22 mouse cellular contexts compared by ENCODE assay signal in the genomic region with DNA sequence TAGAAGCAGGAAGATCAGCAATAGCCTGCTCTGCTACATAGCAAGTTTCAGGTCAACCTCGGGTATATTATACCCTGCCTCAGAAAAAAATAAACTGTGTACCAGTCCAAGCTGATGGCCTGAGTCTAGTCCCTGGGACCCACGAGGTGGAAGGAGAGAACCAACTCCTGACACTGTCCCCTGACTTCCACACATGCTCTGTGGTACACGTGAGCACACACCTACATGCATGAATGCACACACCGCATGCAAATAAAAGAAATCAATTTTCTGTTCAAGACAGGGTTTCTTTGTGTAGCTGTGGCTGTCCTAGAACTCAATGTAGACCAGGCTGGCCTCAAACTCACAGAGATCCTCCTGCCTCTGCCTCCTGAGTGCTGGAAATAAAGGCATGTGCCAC. TPM values are rescaled to one million over a fixed set of nuclear protein-coding genes. Genes with fewer than 3 reads are reported as not detected.
DNase-seq lines count a peak whose midpoint lies in the region; ATAC-seq and TF ChIP-seq lines count a peak whose summit lies in the region.
"Had no signal": no experiment of that assay in that cellular context is flagged by ENCODE, and none has a peak within 500 bp of the region (broad histone marks: within the 10 kb centered on the region; RNA-seq: fewer than 3 reads in every experiment).

No protein-coding gene starts in this region.

- H3K4me1 ChIP-seq in forebrain, embryonic 11.5 days (replicated peaks; ENCODE audit: control insufficient read depth, insufficient read depth, low read length) = no peaks in the 10 kb centered on the region
- H3K4me1 ChIP-seq in forebrain, embryonic 13.5 days = no peaks in the 10 kb centered on the region
- peaks cover 0 to 22% of the 10 kb centered on the region in 2 experiments; a peak in 2 of 4 replicates for H3K4me1 ChIP-seq in CH12.LX (ENCODE audit: control insufficient read depth in 1 of 2, insufficient read depth in 2 of 2)
- H3K4me1 ChIP-seq in kidney, embryonic 15.5 days = no peaks in the 10 kb centered on the region

- TF ChIP-seq POLR2A in CH12.LX (IDR thresholded peaks at IDR 0.05; ENCODE audit: low read depth, low read length) = no peak

- in situ Hi-C loops in CH12.LX (cut with MboI; ENCODE audit: low pct_ligation_motif_present, low pct_unique_long_range_greater_than_20kb, low sequenced_read_pairs) = loop anchor here (25.0 kb wide), 1 partner anchor 279 kb away; no protein-coding TSS in a partner anchor

- no peaks in the 10 kb centered on the region for H3K79me2 ChIP-seq in CH12.LX (replicated peaks; ENCODE audit: control insufficient read depth, extremely low read depth, insufficient read depth, poor library complexity, severe bottlenecking)

- H3K27ac ChIP-seq in forebrain, embryonic 11.5 days (ENCODE audit: low read depth, low read length) = no peak overlapping the region
- no peak overlapping the region for H3K27ac ChIP-seq in forebrain, embryonic 13.5 days
- H3K27ac ChIP-seq in CH12.LX (ENCODE audit: insufficient read depth, low read depth) = no peak overlapping the region
- H3K27ac ChIP-seq in kidney, embryonic 15.5 days = no peak overlapping the region

- no peak for TF ChIP-seq RAD21 in CH12.LX (IDR thresholded peaks at IDR 0.05; ENCODE audit: low read depth, low read length)

- no peak overlapping the region for H3K4me3 ChIP-seq in forebrain, embryonic 11.5 days (ENCODE audit: low read depth, low read length)
- H3K4me3 ChIP-seq in forebrain, embryonic 13.5 days = no peak overlapping the region
- H3K4me3 ChIP-seq in CH12.LX (replicated peaks in 1 of 3; ENCODE audit: low read depth in 2 of 3, low read length in 2 of 3, poor library complexity in 1 of 3) = no peak overlapping the region
- no peak overlapping the region for H3K4me3 ChIP-seq in kidney, embryonic 15.5 days (replicated peaks)

- no peaks in the 10 kb centered on the region for H3K27me3 ChIP-seq in forebrain, embryonic 11.5 days (ENCODE audit: control insufficient read depth, insufficient read depth, low read length)
- no peaks in the 10 kb centered on the region for H3K27me3 ChIP-seq in forebrain, embryonic 13.5 days
- no peaks in the 10 kb centered on the region for H3K27me3 ChIP-seq in CH12.LX (replicated peaks)
- no peaks in the 10 kb centered on the region for H3K27me3 ChIP-seq in splenic B cell, adult 2 months (ENCODE audit: control insufficient read depth, insufficient read depth, low read length, poor library complexity, severe bottlenecking)
- no peaks in the 10 kb centered on the region for H3K27me3 ChIP-seq in kidney, embryonic 15.5 days
- H3K27me3 ChIP-seq: Patski had no signal

- 89% methylated on average over 4 of the region's 4 CpGs for WGBS in forebrain, embryonic 11.5 days
- WGBS in forebrain, embryonic 13.5 days = 88% methylated on average over 4 of the region's 4 CpGs
- WGBS in kidney, embryonic 15.5 days = 82% methylated on average over 4 of the region's 4 CpGs

- TF ChIP-seq CTCF in CH12.LX (conservative IDR thresholded peaks at IDR 0.05 in 1 of 2, IDR thresholded peaks at IDR 0.05 in 1 of 2; ENCODE audit: low read depth in 2 of 2, low read length in 2 of 2) = no peak

- no peak overlapping the region for H3K9ac ChIP-seq in forebrain, embryonic 11.5 days (ENCODE audit: low read length)
- H3K9ac ChIP-seq in forebrain, embryonic 13.5 days = no peak overlapping the region
- no peak overlapping the region for H3K9ac ChIP-seq in CH12.LX (ENCODE audit: insufficient read depth, low read depth)
- H3K9ac ChIP-seq in kidney, embryonic 15.5 days = no peak overlapping the region

- no peak overlapping the region for H3K4me2 ChIP-seq in forebrain, embryonic 11.5 days (ENCODE audit: low read depth, low read length, severe bottlenecking)
- no peak overlapping the region for H3K4me2 ChIP-seq in forebrain, embryonic 13.5 days
- no peak overlapping the region for H3K4me2 ChIP-seq in CH12.LX (ENCODE audit: insufficient read depth, low read depth, poor library complexity, severe bottlenecking)
- H3K4me2 ChIP-seq in kidney, embryonic 15.5 days = no peak overlapping the region

- no peaks in the 10 kb centered on the region for H3K9me3 ChIP-seq in forebrain, embryonic 11.5 days (ENCODE audit: control insufficient read depth, low read length)
- no peaks in the 10 kb centered on the region for H3K9me3 ChIP-seq in forebrain, embryonic 13.5 days (replicated peaks)
- no peaks in the 10 kb centered on the region for H3K9me3 ChIP-seq in CH12.LX (replicated peaks; ENCODE audit: low read length)
- no peaks in the 10 kb centered on the region for H3K9me3 ChIP-seq in kidney, embryonic 15.5 days (replicated peaks)
- H3K9me3 ChIP-seq: G1E had no signal

- no peak for ATAC-seq in forebrain, embryonic 11.5 days (replicated peaks; ENCODE audit: low FRiP score)
- no peak for ATAC-seq in forebrain, embryonic 13.5 days
- no peak for ATAC-seq in kidney, embryonic 15.5 days (replicated peaks; ENCODE audit: low FRiP score)
- ATAC-seq: activated CD4-positive, CD25-positive, alpha-beta regulatory T cell, adult 4 months; CD4-positive, CD25-positive, alpha-beta regulatory T cell, adult 4 months; Patski had no signal

- no peaks in the 10 kb centered on the region for H3K36me3 ChIP-seq in forebrain, embryonic 11.5 days (ENCODE audit: control insufficient read depth, insufficient read depth, low read length)
- peaks cover 23% of the 10 kb centered on the region for H3K36me3 ChIP-seq in forebrain, embryonic 13.5 days (ENCODE audit: poor library complexity, severe bottlenecking)
- H3K36me3 ChIP-seq in CH12.LX (replicated peaks in 1 of 2; ENCODE audit: control insufficient read depth in 1 of 2, insufficient read depth in 1 of 2, low read length in 1 of 2) = peaks cover 38 to 85% of the 10 kb centered on the region in 2 experiments
- peaks cover 7% of the 10 kb centered on the region for H3K36me3 ChIP-seq in splenic B cell, adult 2 months (ENCODE audit: control insufficient read depth, insufficient read depth, low read length, poor library complexity, severe bottlenecking)
- H3K36me3 ChIP-seq in kidney, embryonic 15.5 days = peaks cover 40% of the 10 kb centered on the region; the same call in 1 of the 2 replicates

- DNase-seq in forebrain, embryonic 11.5 days (ENCODE audit: low spot score) = peak; percentile 13
- DNase-seq in A20 (ENCODE audit: low read depth, low spot score) (peak; percentile 65), CH12.LX (ENCODE audit: extremely low read depth) (no peak)
- DNase-seq in splenic B cell, adult 2 months (ENCODE audit: low read depth, low spot score) = peak; percentile 64
- no peak for DNase-seq in embryo, embryonic 11 days
- no peak for DNase-seq in lung, postnatal 36 days
- DNase-seq: adrenal gland, adult 2 months; adrenal gland, adult 8-10 months; adrenal gland, postnatal 10 days; adrenal gland, postnatal 14 days; adrenal gland, postnatal 25 days; adrenal gland, postnatal 36 days; cerebellum, adult 11 months; cerebellum, adult 11-12 months; cerebellum, adult 18-20 months; cerebellum, adult 2 months had no signal

- dilution Hi-C loops in CH12.LX (cut with MboI; ENCODE audit: extremely low pct_ligation_motif_present, extremely low pct_unique_long_range_greater_than_20kb, low sequenced_read_pairs) = no loop called here

- TF ChIP-seq EP300 in CH12.LX (IDR thresholded peaks at IDR 0.05; ENCODE audit: low read length) = no peak

TF ChIP-seq in CH12.LX, 34 proteins besides CTCF, POLR2A, EP300 and RAD21:
- peak; percentile 69 for TF ChIP-seq BHLHE40 (IDR thresholded peaks at IDR 0.05; ENCODE audit: low read depth, low read length)
- TF ChIP-seq USF1 (IDR thresholded peaks at IDR 0.05; ENCODE audit: low read depth, low read length) = no peak

RNA-seq across cellular contexts. Expression of gene Tubd1, which starts 13.5 kb away (rescaled TPM):
- 13.9 TPM in 2 replicates for polyA plus RNA-seq in forebrain, embryonic 11.5 days (2014; fragmentation: Nextera tagmentation; extraction: Ambion mirVana)
- 9.9 and 10.7 TPM in 2 replicates for polyA plus RNA-seq in forebrain, embryonic 13.5 days (2015; fragmentation: Nextera tagmentation; extraction: Ambion mirVana)
- total RNA-seq in CH12.LX (2012; rRNA removed) (11.9 and 14.3 TPM in 2 replicates), CH12.LX (2014; rRNA removed) (9.7 and 9.8 TPM in 2 replicates)
- 12.6 and 13.4 TPM in 2 replicates for polyA plus RNA-seq in CH12.LX (2012; ENCODE audit: insufficient read length, low read depth)
- polyA plus RNA-seq in kidney, embryonic 15.5 days (2015; fragmentation: Nextera tagmentation; extraction: Ambion mirVana) = 10.3 and 10.5 TPM in 2 replicates

RNA-seq across cellular contexts. Expression of gene Rps6kb1, which starts 13.7 kb away (rescaled TPM):
- 62.2 and 66.4 TPM in 2 replicates for polyA plus RNA-seq in forebrain, embryonic 11.5 days (2014; fragmentation: Nextera tagmentation; extraction: Ambion mirVana)
- 62.6 and 63.9 TPM in 2 replicates for polyA plus RNA-seq in forebrain, embryonic 13.5 days (2015; fragmentation: Nextera tagmentation; extraction: Ambion mirVana)
- total RNA-seq in CH12.LX (2012; rRNA removed) = 45.2 and 56.7 TPM in 2 replicates
- 76.9 and 79.9 TPM in 2 replicates for total RNA-seq in CH12.LX (2014; rRNA removed)
- polyA plus RNA-seq in CH12.LX (2012; ENCODE audit: insufficient read length, low read depth) = 110 and 152 TPM in 2 replicates
- polyA plus RNA-seq in kidney, embryonic 15.5 days (2015; fragmentation: Nextera tagmentation; extraction: Ambion mirVana) = 60.9 and 70.7 TPM in 2 replicates

Comparison
In these comparisons a context has a peak if more than half of its experiments do, and no peak if none do; other contexts are left out.
1. DNase-seq: peak in forebrain, embryonic 11.5 days (single experiment), A20 (single experiment) and splenic B cell, adult 2 months (single experiment); none in CH12.LX (single experiment), embryo, embryonic 11 days (single experiment) and lung, postnatal 36 days (single experiment).